Mouse (Mus musculus) midbrain, embryonic 11.5 days (tissue): Measurements from ENCODE around the gene Ilkap. TPM values are rescaled to one million over a fixed set of nuclear protein-coding genes. Genes with fewer than 3 reads are reported as not detected.
A peak's percentile ranks its signal among the peaks of the same experiment; 100 is the strongest.

Experiments
- ATAC-seq: fragments of 200-750 bp; cut with Nextera tagmentation; 2 replicates; pipeline ENCODE4 v1.8.0; 2017; ENCODE audit warnings: moderate TSS enrichment, moderate library complexity; ENCODE audit not compliant: low FRiP score
- DNase-seq: peaks from one replicate; pipeline ENCODE4 v3.0.0; 2015; ENCODE audit warnings: low spot score; ENCODE audit errors: missing footprints
- H3K27ac ChIP-seq: fragments of 300-500 bp; sonication (generic); 2 replicates; pipeline ENCODE4 v1.5.1; 2014; ENCODE audit warnings: low read depth, low read length
- H3K27me3 ChIP-seq: fragments of 300-500 bp; sonication (generic); 2 replicates; pipeline ENCODE4 v1.6.1; 2014; ENCODE audit warnings: mild to moderate bottlenecking, low read length, moderate library complexity, mixed read lengths; ENCODE audit not compliant: control insufficient read depth, insufficient read depth
- H3K36me3 ChIP-seq: fragments of 300-500 bp; sonication (generic); 2 replicates; pipeline ENCODE4 v1.6.1; 2014; ENCODE audit warnings: mild to moderate bottlenecking, low read length, moderate library complexity, mixed read lengths; ENCODE audit not compliant: control insufficient read depth, insufficient read depth
- H3K4me1 ChIP-seq: fragments of 300-500 bp; sonication (generic); 2 replicates; pipeline ENCODE4 v1.6.1; 2014; ENCODE audit warnings: low read length; ENCODE audit not compliant: control insufficient read depth, insufficient read depth
- H3K4me2 ChIP-seq: fragments of 300-500 bp; sonication (generic); 2 replicates; pipeline ENCODE4 v1.6.1; 2014; ENCODE audit warnings: mild to moderate bottlenecking, moderate library complexity
- H3K4me3 ChIP-seq: fragments of 300-500 bp; sonication (generic); 2 replicates; pipeline ENCODE4 v1.5.1; 2014; ENCODE audit warnings: low read depth, low read length
- H3K9ac ChIP-seq: fragments of 300-500 bp; sonication (generic); 2 replicates; pipeline ENCODE4 v1.6.1; 2014; ENCODE audit warnings: low read length
- H3K9me3 ChIP-seq: fragments of 300-500 bp; sonication (generic); 2 replicates; pipeline ENCODE4 v1.6.1; 2016; ENCODE audit warnings: low read length; ENCODE audit not compliant: control insufficient read depth
- WGBS: fragments of 180-500 bp; shearing (Covaris S2); extraction: QIAGEN DNeasy Blood & Tissue Kit; methylation state at CpG from one replicate; pipeline ENCODE4 v1.1.7; 2014; 5-methylcytosine and 5-hydroxymethylcytosine counted together
- polyA plus RNA-seq: library from polyadenylated mRNA; unstranded; fragments of >200 nt; fragmentation: Nextera tagmentation; extraction: Ambion mirVana; gene quantifications from 2 replicates; pipeline ENCODE4 v1.2.1, GENCODE M21; 2014

Gene Ilkap
- polyA plus RNA-seq, result 163 and 169 TPM in 2 replicates

- peak within 1 kb of the TSS; percentile 93 for H3K9ac ChIP-seq
- ATAC-seq (peak; percentile 98), DNase-seq (peak; percentile 99)
- no peaks in the 10 kb centered on the region for H3K9me3 ChIP-seq
- peaks cover 17% of the 10 kb centered on the region for H3K4me1 ChIP-seq
- H3K4me3 ChIP-seq, result peak within 1 kb of the TSS; percentile 90
- under 1% methylated on average over 85 of the region's 91 CpGs for WGBS
- no peaks in the 10 kb centered on the region; the same call in 1 of the 2 replicates for H3K36me3 ChIP-seq
- no peaks in the 10 kb centered on the region for H3K27me3 ChIP-seq
- H3K27ac ChIP-seq, result peak within 1 kb of the TSS; percentile 83
- H3K4me2 ChIP-seq, result peak within 1 kb of the TSS; percentile 83
These were observed at the start of gene Ilkap for GRCm38 (mm10) chr1:91398260-91399062. Gene Ilkap, minus strand, starts transcription at chr1:91398815.

GRCm38 (mm10) chr1:91446511-91446910 lies 47.9 kb upstream of the Ilkap start:
- DNase-seq, result no peak
- H3K27me3 ChIP-seq, result no peaks in the 10 kb centered on the region
- peaks cover 8% of the 10 kb centered on the region; the same call in 1 of the 2 replicates for H3K9me3 ChIP-seq
- no peak for ATAC-seq
- WGBS, result 93% methylated on average over 4 of the region's 4 CpGs
- no peak overlapping the region for H3K4me2 ChIP-seq
- no peak overlapping the region for H3K4me3 ChIP-seq
- H3K4me1 ChIP-seq, result no peaks in the 10 kb centered on the region
- H3K9ac ChIP-seq, result no peak overlapping the region
- H3K36me3 ChIP-seq, result peaks cover 7% of the 10 kb centered on the region; the same call in 1 of the 2 replicates
- H3K27ac ChIP-seq, result no peak overlapping the region

- no peak overlapping the region for H3K4me2 ChIP-seq
- H3K36me3 ChIP-seq, result peaks cover 7% of the 10 kb centered on the region; the same call in 1 of the 2 replicates
- H3K4me3 ChIP-seq, result no peak overlapping the region
- no peaks in the 10 kb centered on the region for H3K27me3 ChIP-seq
- ATAC-seq (no peak), DNase-seq (peak; percentile 47)
- H3K9me3 ChIP-seq, result peaks cover 8% of the 10 kb centered on the region; the same call in 1 of the 2 replicates
- H3K27ac ChIP-seq, result no peak overlapping the region
- no peak overlapping the region for H3K9ac ChIP-seq
- H3K4me1 ChIP-seq, result no peaks in the 10 kb centered on the region
- WGBS, result 89% methylated on average over 8 of the region's 8 CpGs
These were observed 47.4 kb upstream of the Ilkap start for GRCm38 (mm10) chr1:91446060-91446459.

- Histone ChIP-seq H3K9me3 (peaks cover 8% of the 10 kb centered on the region; the same call in 1 of the 2 replicates), H3K27ac (no peak overlapping the region), H3K36me3 (peaks cover 7% of the 10 kb centered on the region; the same call in 1 of the 2 replicates), H3K4me3 (no peak overlapping the region), H3K9ac (no peak overlapping the region), H3K27me3 (no peaks in the 10 kb centered on the region), H3K4me2 (no peak overlapping the region), H3K4me1 (no peaks in the 10 kb centered on the region)
- WGBS, result 92% methylated on average over 17 of the region's 17 CpGs
- ATAC-seq (no peak), DNase-seq (peak; percentile 33)
These were observed 46.5 kb upstream of the Ilkap start for GRCm38 (mm10) chr1:91444841-91445830.

GRCm38 (mm10) chr1:91442350-91442990 lies 43.9 kb upstream of the Ilkap start:
- peaks cover 3% of the 10 kb centered on the region; the same call in 1 of the 2 replicates for H3K9me3 ChIP-seq
- no peak for DNase-seq
- WGBS, result 71% methylated on average over 6 of the region's 7 CpGs
- H3K4me2 ChIP-seq, result no peak overlapping the region
- no peak overlapping the region for H3K4me3 ChIP-seq
- H3K9ac ChIP-seq, result no peak overlapping the region
- no peaks in the 10 kb centered on the region for H3K4me1 ChIP-seq
- no peak overlapping the region for H3K27ac ChIP-seq
- peaks cover 2% of the 10 kb centered on the region; the same call in 1 of the 2 replicates for H3K36me3 ChIP-seq
- ATAC-seq, result no peak
- no peaks in the 10 kb centered on the region for H3K27me3 ChIP-seq

- ATAC-seq (no peak), DNase-seq (peak; percentile 79)
- no peak overlapping the region for H3K9ac ChIP-seq
- 95% methylated on average over 3 of the region's 3 CpGs for WGBS
- H3K9me3 ChIP-seq, result no peaks in the 10 kb centered on the region
- no peak overlapping the region for H3K4me3 ChIP-seq
- H3K4me2 ChIP-seq, result no peak overlapping the region
- no peaks in the 10 kb centered on the region; the same call in 1 of the 2 replicates for H3K36me3 ChIP-seq
- H3K27ac ChIP-seq, result no peak overlapping the region
- no peaks in the 10 kb centered on the region for H3K27me3 ChIP-seq
- no peaks in the 10 kb centered on the region for H3K4me1 ChIP-seq
These were observed 43.2 kb upstream of the Ilkap start for GRCm38 (mm10) chr1:91441855-91442254.

GRCm38 (mm10) chr1:91439776-91440175 lies 41.2 kb upstream of the Ilkap start:
- WGBS, result 92% methylated on average over 8 of the region's 8 CpGs
- no peaks in the 10 kb centered on the region for H3K4me1 ChIP-seq
- no peak for DNase-seq

GRCm38 (mm10) chr1:91437573-91437972 lies 39.0 kb upstream of the Ilkap start:
- no peak overlapping the region for H3K4me2 ChIP-seq
- no peaks in the 10 kb centered on the region for H3K9me3 ChIP-seq
- WGBS, result 89% methylated on average over 7 of the region's 7 CpGs
- H3K4me3 ChIP-seq, result no peak overlapping the region
- H3K27me3 ChIP-seq, result no peaks in the 10 kb centered on the region
- ATAC-seq, result no peak
- no peak for DNase-seq
- H3K27ac ChIP-seq, result no peak overlapping the region
- H3K36me3 ChIP-seq, result no peaks in the 10 kb centered on the region
- no peaks in the 10 kb centered on the region for H3K4me1 ChIP-seq
- no peak overlapping the region for H3K9ac ChIP-seq

More at GRCm38 (mm10) chr1:91439776-91440175, 41.2 kb upstream of the Ilkap start:
- no peak for ATAC-seq
- H3K4me3 ChIP-seq, result no peak overlapping the region
- H3K27ac ChIP-seq, result no peak overlapping the region
- H3K4me2 ChIP-seq, result no peak overlapping the region
- no peaks in the 10 kb centered on the region for H3K27me3 ChIP-seq
- no peak overlapping the region for H3K9ac ChIP-seq
- no peaks in the 10 kb centered on the region for H3K9me3 ChIP-seq
- H3K36me3 ChIP-seq, result no peaks in the 10 kb centered on the region
